Mouse (Mus musculus) stomach, embryonic 16.5 days (tissue): ENCODE results near the gene Ttc8. TPM values are rescaled to one million over a fixed set of nuclear protein-coding genes. Genes with fewer than 3 reads are reported as not detected.

ENCODE experiments used
- ATAC-seq: fragments of 200-750 bp; cut with Nextera tagmentation; 2 replicates; pipeline ENCODE4 v1.8.0; 2017; ENCODE audit warnings: moderate number of reproducible peaks, moderate TSS enrichment; ENCODE audit not compliant: insufficient read depth, low FRiP score
- H3K27ac ChIP-seq: fragments of 300-500 bp; sonication (generic); 2 replicates; pipeline ENCODE4 v1.5.1; 2014; ENCODE audit warnings: low read length
- H3K27me3 ChIP-seq: fragments of 300-500 bp; sonication (generic); 2 replicates; pipeline ENCODE4 v1.6.1; 2014; ENCODE audit warnings: low read length, control low read depth, mixed read lengths; ENCODE audit not compliant: control insufficient read depth, insufficient read depth
- H3K36me3 ChIP-seq: fragments of 300-500 bp; sonication (generic); 2 replicates; pipeline ENCODE4 v1.6.1; 2014; ENCODE audit warnings: low read length; ENCODE audit not compliant: control insufficient read depth, insufficient read depth
- H3K4me1 ChIP-seq: fragments of 300-500 bp; sonication (generic); 2 replicates; pipeline ENCODE4 v1.6.1; 2014; ENCODE audit warnings: low read length, control low read depth, mixed read lengths; ENCODE audit not compliant: control insufficient read depth, insufficient read depth
- H3K4me2 ChIP-seq: fragments of 300-500 bp; sonication (generic); 2 replicates; pipeline ENCODE4 v1.6.1; 2014; ENCODE audit warnings: low read depth, low read length, mixed read lengths
- H3K4me3 ChIP-seq: fragments of 300-500 bp; sonication (generic); replicated peaks from 2 replicates; pipeline ENCODE4 v1.5.1; 2014; ENCODE audit warnings: mild to moderate bottlenecking, low read length
- H3K9ac ChIP-seq: fragments of 300-500 bp; sonication (generic); 2 replicates; pipeline ENCODE4 v1.6.1; 2014; ENCODE audit warnings: low read length
- H3K9me3 ChIP-seq: fragments of 300-500 bp; sonication (generic); replicated peaks from 2 replicates; pipeline ENCODE4 v1.6.1; 2016; ENCODE audit warnings: low read length, control low read depth; ENCODE audit not compliant: control insufficient read depth
- WGBS: fragments of 180-500 bp; shearing (Covaris S2); extraction: QIAGEN DNeasy Blood & Tissue Kit; methylation state at CpG from one replicate; pipeline ENCODE4 v1.1.7; 2014; 5-methylcytosine and 5-hydroxymethylcytosine counted together
- polyA plus RNA-seq: library from polyadenylated mRNA; unstranded; fragments of >200 nt; fragmentation: Nextera tagmentation; extraction: Ambion mirVana; gene quantifications from 2 replicates; pipeline ENCODE4 v1.2.1, GENCODE M21; 2015

The Ttc8 gene
- polyA plus RNA-seq, 1 experiment from 2014 or later, result 22.8 TPM

GRCm38 (mm10) chr12:98991830-98992216 is 71.4 kb downstream of the Ttc8 start:
- Histone ChIP-seq H3K27ac (no peak overlapping the region), H3K4me3 (no peak overlapping the region), H3K4me1 (no peaks in the 10 kb centered on the region), H3K4me2 (no peak overlapping the region), H3K36me3 (no peaks in the 10 kb centered on the region), H3K9ac (no peak overlapping the region), H3K9me3 (no peaks in the 10 kb centered on the region), H3K27me3 (no peaks in the 10 kb centered on the region)
- ATAC-seq, result no peak
- 78% methylated on average over 3 of the region's 3 CpGs for WGBS

- Histone ChIP-seq H3K27me3 (no peaks in the 10 kb centered on the region), H3K4me3 (no peak overlapping the region), H3K9ac (no peak overlapping the region), H3K9me3 (no peaks in the 10 kb centered on the region), H3K4me2 (no peak overlapping the region), H3K4me1 (no peaks in the 10 kb centered on the region), H3K27ac (no peak overlapping the region), H3K36me3 (no peaks in the 10 kb centered on the region)
- no peak for ATAC-seq
- 72% methylated on average over 2 of the region's 2 CpGs for WGBS
Measured at GRCm38 (mm10) chr12:98993736-98994135, 73.4 kb downstream of the Ttc8 start.

GRCm38 (mm10) chr12:98994366-98994765 is 74.0 kb downstream of the Ttc8 start:
- Histone ChIP-seq H3K4me2 (no peak overlapping the region), H3K9ac (no peak overlapping the region), H3K9me3 (no peaks in the 10 kb centered on the region), H3K27ac (no peak overlapping the region), H3K4me3 (no peak overlapping the region), H3K4me1 (no peaks in the 10 kb centered on the region), H3K27me3 (no peaks in the 10 kb centered on the region), H3K36me3 (no peaks in the 10 kb centered on the region)
- WGBS, result 66% methylated on average over 3 of the region's 3 CpGs
- no peak for ATAC-seq

DNA sequence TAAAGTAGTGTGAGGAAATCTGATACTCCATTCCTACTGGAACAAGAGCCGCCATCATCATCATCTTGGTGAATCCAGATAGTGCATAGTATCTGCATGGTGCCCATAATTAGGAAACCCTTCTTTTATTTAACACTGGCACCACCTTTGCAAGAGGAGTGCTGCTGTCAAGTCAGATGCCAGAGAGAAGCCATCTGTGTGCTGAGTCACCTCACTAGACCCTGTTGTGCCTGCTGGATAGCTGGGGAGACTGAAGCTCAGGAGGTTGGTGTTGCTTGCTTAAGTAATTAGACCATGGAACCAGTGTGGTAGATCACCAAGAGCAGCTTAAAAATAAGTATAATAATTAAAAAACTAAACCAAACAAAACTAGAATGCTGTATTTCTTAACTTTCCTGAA is 75.5 kb downstream of the Ttc8 start:
- ATAC-seq, result no peak
- Histone ChIP-seq H3K27me3 (no peaks in the 10 kb centered on the region), H3K4me3 (no peak overlapping the region), H3K36me3 (no peaks in the 10 kb centered on the region), H3K27ac (no peak overlapping the region), H3K4me2 (no peak overlapping the region), H3K9ac (no peak overlapping the region), H3K9me3 (no peaks in the 10 kb centered on the region), H3K4me1 (no peaks in the 10 kb centered on the region)
- WGBS, result 98% methylated on average over 1 of the region's 1 CpGs

- ATAC-seq, result no peak
- H3K4me3 ChIP-seq, result no peak overlapping the region
- H3K4me2 ChIP-seq, result no peak overlapping the region
- no peak overlapping the region for H3K27ac ChIP-seq
- H3K27me3 ChIP-seq, result no peaks in the 10 kb centered on the region
- WGBS, result 35% methylated on average over 6 of the region's 6 CpGs
- H3K9ac ChIP-seq, result no peak overlapping the region
- H3K36me3 ChIP-seq, result no peaks in the 10 kb centered on the region
- H3K4me1 ChIP-seq, result no peaks in the 10 kb centered on the region
- H3K9me3 ChIP-seq, result no peaks in the 10 kb centered on the region
Measured at GRCm38 (mm10) chr12:98996581-98996988, 76.2 kb downstream of the Ttc8 start.

DNA sequence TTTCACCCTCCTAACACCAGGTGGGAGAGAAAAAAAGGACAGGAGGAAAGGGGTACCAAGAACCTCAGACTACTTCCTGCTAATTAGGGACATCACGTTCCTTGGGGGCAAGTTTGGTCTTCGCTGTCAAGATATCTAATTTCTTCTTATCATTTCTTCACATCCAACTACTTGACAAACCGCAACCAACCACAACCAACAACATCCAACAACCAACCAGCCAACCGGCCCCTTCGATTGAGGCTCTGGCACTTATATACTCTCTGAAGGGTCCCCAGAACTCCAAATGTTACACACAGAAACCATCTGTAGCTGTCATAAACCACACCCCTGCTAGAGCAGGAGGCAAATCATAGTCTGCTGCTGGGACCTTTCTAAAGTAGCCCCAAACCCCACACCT is 76.7 kb downstream of the Ttc8 start:
- Histone ChIP-seq H3K4me3 (no peak overlapping the region), H3K9me3 (no peaks in the 10 kb centered on the region), H3K27me3 (no peaks in the 10 kb centered on the region), H3K4me1 (no peaks in the 10 kb centered on the region), H3K4me2 (no peak overlapping the region), H3K9ac (no peak overlapping the region), H3K36me3 (no peaks in the 10 kb centered on the region), H3K27ac (no peak overlapping the region)
- 93% methylated on average over 5 of the region's 5 CpGs for WGBS
- ATAC-seq, result no peak

DNA sequence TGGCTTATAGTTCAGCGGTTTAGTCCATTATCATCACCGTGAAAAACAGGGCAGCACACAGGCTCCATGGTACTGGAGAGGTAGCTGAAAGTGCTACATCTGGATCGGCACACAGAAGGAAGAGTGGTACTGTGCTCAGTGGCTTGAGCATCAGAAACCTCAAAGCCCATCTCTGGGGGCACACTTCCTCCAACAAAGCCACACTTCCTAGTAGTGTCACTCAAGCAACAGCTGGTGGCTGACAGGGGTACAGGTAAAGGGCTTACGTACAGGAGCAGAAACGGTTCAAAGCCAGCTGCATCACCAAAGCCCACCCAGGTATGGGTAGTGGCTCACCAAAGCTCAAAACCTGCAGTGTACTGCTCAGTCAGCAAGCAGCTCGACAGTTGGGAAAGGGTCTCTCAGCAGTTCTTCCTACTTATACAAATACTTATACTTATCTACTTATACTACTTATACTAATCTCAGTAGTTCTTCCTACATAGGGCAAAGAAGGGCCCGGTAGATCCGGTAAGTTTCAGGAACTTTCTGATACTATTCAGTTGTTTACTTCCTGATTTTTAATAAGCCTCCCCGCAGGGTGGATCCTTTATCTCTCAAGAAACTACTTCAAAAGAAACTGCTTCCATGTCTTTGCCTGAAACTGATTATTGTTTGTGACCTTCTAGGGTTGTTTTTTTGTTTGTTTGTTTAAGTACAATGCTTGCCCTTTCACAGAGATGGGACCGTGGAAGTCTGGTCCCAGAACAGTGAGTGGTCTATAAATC is 78.5 kb downstream of the Ttc8 start:
- no peaks in the 10 kb centered on the region for H3K9me3 ChIP-seq
- 79% methylated on average over 10 of the region's 10 CpGs for WGBS
- no peak overlapping the region for H3K4me3 ChIP-seq
- no peak overlapping the region for H3K4me2 ChIP-seq
- ATAC-seq, result no peak
- no peak overlapping the region for H3K9ac ChIP-seq
- H3K4me1 ChIP-seq, result no peaks in the 10 kb centered on the region
- no peaks in the 10 kb centered on the region for H3K36me3 ChIP-seq
- H3K27me3 ChIP-seq, result no peaks in the 10 kb centered on the region
- no peak overlapping the region for H3K27ac ChIP-seq

- Histone ChIP-seq H3K27me3 (no peaks in the 10 kb centered on the region), H3K9me3 (no peaks in the 10 kb centered on the region), H3K4me1 (no peaks in the 10 kb centered on the region), H3K9ac (no peak overlapping the region), H3K27ac (no peak overlapping the region), H3K36me3 (no peaks in the 10 kb centered on the region), H3K4me3 (no peak overlapping the region), H3K4me2 (no peak overlapping the region)
- WGBS, result 63% methylated on average over 2 of the region's 2 CpGs
- ATAC-seq, result no peak
Measured at GRCm38 (mm10) chr12:99000310-99000709, 79.9 kb downstream of the Ttc8 start.

- H3K36me3 ChIP-seq, result no peaks in the 10 kb centered on the region
- H3K27ac ChIP-seq, result no peak overlapping the region
- 80% methylated on average over 4 of the region's 4 CpGs for WGBS
- no peak overlapping the region for H3K9ac ChIP-seq
- H3K4me1 ChIP-seq, result no peaks in the 10 kb centered on the region
- H3K9me3 ChIP-seq, result no peaks in the 10 kb centered on the region
- no peak overlapping the region for H3K4me3 ChIP-seq
- no peak overlapping the region for H3K4me2 ChIP-seq
- ATAC-seq, result no peak
- no peaks in the 10 kb centered on the region for H3K27me3 ChIP-seq
Measured at GRCm38 (mm10) chr12:99003046-99003445, 82.7 kb downstream of the Ttc8 start.
